In genomic region chr1:90240287-90240686, GRCm38 (mm10) we compare ENCODE assay signal across 20 mouse cellular contexts. TPM values are rescaled to one million over a fixed set of nuclear protein-coding genes. Genes with fewer than 3 reads are reported as not detected.
DNase-seq lines count a peak whose midpoint lies in the region; ATAC-seq and TF ChIP-seq lines count a peak whose summit lies in the region.
"Had no signal": no experiment of that assay in that cellular context is flagged by ENCODE, and none has a peak within 500 bp of the region (broad histone marks: within the 10 kb centered on the region; RNA-seq: fewer than 3 reads in every experiment).

No protein-coding gene starts in this region.

- DNase-seq in hindbrain, embryonic 10.5 days (ENCODE audit: low spot score), result no peak
- DNase-seq in hindbrain, embryonic 14.5 days (ENCODE audit: low spot score), result no peak
- DNase-seq in liver, result peak; percentile 58
- DNase-seq in stomach, postnatal 0 days (ENCODE audit: low spot score), result no peak
- no peak for DNase-seq in lung, postnatal 25 days (ENCODE audit: low spot score)
- no peak for DNase-seq in layer of hippocampus, adult 9-10 months (ENCODE audit: low spot score)
- DNase-seq: adrenal gland, postnatal 25 days; cerebellum, postnatal 25 days; gastrocnemius, adult 2 months; heart, adult 11 months; layer of hippocampus, postnatal 36 days; left cerebral cortex, postnatal 4 days; lung, adult 2 months; thymus, postnatal 36 days had no signal

- no peak for TF ChIP-seq EP300 in stomach, postnatal 0 days (optimal IDR thresholded peaks at IDR 0.05)

- no peak for TF ChIP-seq CTCF in stomach, postnatal 0 days (IDR thresholded peaks at IDR 0.05; ENCODE audit: low read depth)

- no peak overlapping the region for H3K4me3 ChIP-seq in hindbrain, embryonic 10.5 days
- no peak overlapping the region for H3K4me3 ChIP-seq in hindbrain, embryonic 14.5 days (replicated peaks; ENCODE audit: low read length)
- no peak overlapping the region for H3K4me3 ChIP-seq in liver, embryonic 15.5 days (replicated peaks)
- H3K4me3 ChIP-seq in stomach, postnatal 0 days (ENCODE audit: low read depth, low read length), result no peak overlapping the region
- H3K4me3 ChIP-seq: embryonic facial prominence, embryonic 10.5 days; erythroblast, embryonic 14.5 days; gastrocnemius, adult 2 months; hindbrain, embryonic 12.5 days; midbrain, embryonic 15.5 days had no signal

- no peaks in the 10 kb centered on the region for H3K9me3 ChIP-seq in hindbrain, embryonic 10.5 days
- H3K9me3 ChIP-seq in hindbrain, embryonic 14.5 days (ENCODE audit: control insufficient read depth, low read length), result no peaks in the 10 kb centered on the region
- H3K9me3 ChIP-seq in liver, embryonic 15.5 days (replicated peaks), result no peaks in the 10 kb centered on the region
- no peaks in the 10 kb centered on the region for H3K9me3 ChIP-seq in stomach, postnatal 0 days (ENCODE audit: control insufficient read depth, low read length)
- H3K9me3 ChIP-seq: embryonic facial prominence, embryonic 10.5 days; midbrain, embryonic 15.5 days had no signal

- H3K4me1 ChIP-seq in hindbrain, embryonic 10.5 days (replicated peaks), result peaks cover 5% of the 10 kb centered on the region
- no peaks in the 10 kb centered on the region for H3K4me1 ChIP-seq in hindbrain, embryonic 14.5 days (replicated peaks; ENCODE audit: control insufficient read depth, insufficient read depth, low read length)
- H3K4me1 ChIP-seq in liver, embryonic 15.5 days (replicated peaks), result peaks cover 55% of the 10 kb centered on the region
- H3K4me1 ChIP-seq in stomach, postnatal 0 days (replicated peaks; ENCODE audit: control insufficient read depth, insufficient read depth), result no peaks in the 10 kb centered on the region
- H3K4me1 ChIP-seq: midbrain, embryonic 15.5 days had no signal

- no peaks in the 10 kb centered on the region for H3K36me3 ChIP-seq in hindbrain, embryonic 10.5 days
- H3K36me3 ChIP-seq in hindbrain, embryonic 14.5 days (replicated peaks; ENCODE audit: control insufficient read depth, insufficient read depth), result no peaks in the 10 kb centered on the region
- H3K36me3 ChIP-seq in liver, embryonic 15.5 days (replicated peaks), result no peaks in the 10 kb centered on the region
- no peaks in the 10 kb centered on the region for H3K36me3 ChIP-seq in stomach, postnatal 0 days (ENCODE audit: control insufficient read depth, insufficient read depth, low read length)
- H3K36me3 ChIP-seq: embryonic facial prominence, embryonic 10.5 days; hindbrain, embryonic 12.5 days; midbrain, embryonic 15.5 days had no signal

- no peak overlapping the region for H3K9ac ChIP-seq in hindbrain, embryonic 14.5 days
- no peak overlapping the region for H3K9ac ChIP-seq in liver, embryonic 15.5 days
- no peak overlapping the region for H3K9ac ChIP-seq in stomach, postnatal 0 days (ENCODE audit: low read length)
- H3K9ac ChIP-seq: hindbrain, embryonic 12.5 days; midbrain, embryonic 15.5 days had no signal

- 0 out of 2 replicates have a peak overlapping the region, but pooled peaks have one; percentile 29 for H3K27ac ChIP-seq in hindbrain, embryonic 10.5 days
- no peak overlapping the region for H3K27ac ChIP-seq in hindbrain, embryonic 14.5 days
- peak overlapping the region; percentile 66 for H3K27ac ChIP-seq in liver, embryonic 15.5 days (replicated peaks)
- no peak overlapping the region for H3K27ac ChIP-seq in stomach, postnatal 0 days (replicated peaks)
- H3K27ac ChIP-seq: embryonic facial prominence, embryonic 10.5 days; gastrocnemius, adult 2 months; hindbrain, embryonic 12.5 days; midbrain, embryonic 15.5 days had no signal

- 85% methylated on average over 4 of the region's 4 CpGs for WGBS in hindbrain, embryonic 10.5 days
- 93% methylated on average over 4 of the region's 4 CpGs for WGBS in hindbrain, embryonic 14.5 days
- WGBS in liver, embryonic 15.5 days (ENCODE audit: insufficient replicate concordance), result 14% methylated on average over 4 of the region's 4 CpGs
- WGBS in stomach, postnatal 0 days, result 63% methylated on average over 4 of the region's 4 CpGs

- no peak overlapping the region for H3K4me2 ChIP-seq in hindbrain, embryonic 14.5 days (replicated peaks)
- H3K4me2 ChIP-seq in liver, embryonic 15.5 days, result peak overlapping the region; percentile 20; the same call in 1 of the 2 replicates
- no peak overlapping the region for H3K4me2 ChIP-seq in stomach, postnatal 0 days (replicated peaks; ENCODE audit: low read depth)
- H3K4me2 ChIP-seq: hindbrain, embryonic 12.5 days; midbrain, embryonic 15.5 days had no signal

- H3K27me3 ChIP-seq in hindbrain, embryonic 10.5 days (ENCODE audit: insufficient read depth, poor library complexity, severe bottlenecking), result no peaks in the 10 kb centered on the region; the same call in 1 of the 2 replicates
- H3K27me3 ChIP-seq in hindbrain, embryonic 14.5 days (ENCODE audit: control insufficient read depth, insufficient read depth, low read length), result no peaks in the 10 kb centered on the region
- H3K27me3 ChIP-seq in liver, embryonic 15.5 days, result peaks cover 26% of the 10 kb centered on the region; the same call in 1 of the 2 replicates
- H3K27me3 ChIP-seq in stomach, postnatal 0 days (ENCODE audit: control insufficient read depth, insufficient read depth, low read length), result no peaks in the 10 kb centered on the region
- H3K27me3 ChIP-seq: hindbrain, embryonic 12.5 days; midbrain, embryonic 15.5 days had no signal

- no peak for ATAC-seq in hindbrain, embryonic 14.5 days (ENCODE audit: low FRiP score)
- ATAC-seq in liver, embryonic 15.5 days (ENCODE audit: insufficient read depth), result peak; percentile 86
- 0 out of 2 replicates have a peak, but pooled peaks have one; percentile 18 for ATAC-seq in stomach, postnatal 0 days (ENCODE audit: low FRiP score, low TSS enrichment)
- ATAC-seq: forebrain, embryonic 16.5 days; midbrain, embryonic 15.5 days had no signal

RNA-seq across cellular contexts. Expression of gene Ackr3, which starts 36.5 kb away (rescaled TPM):
- 19.2 and 22.3 TPM in 2 replicates for polyA plus RNA-seq in hindbrain, embryonic 10.5 days (2016; fragmentation: Nextera tagmentation; extraction: Ambion mirVana)
- 10.3 and 11.1 TPM in 2 replicates for polyA plus RNA-seq in hindbrain, embryonic 14.5 days (2014; fragmentation: Nextera tagmentation; extraction: Ambion mirVana)
- 1.5 and 1.7 TPM in 2 replicates for polyA plus RNA-seq in liver, embryonic 15.5 days (2015; fragmentation: Nextera tagmentation; extraction: Ambion mirVana)
- 14.6 and 15.6 TPM in 2 replicates for polyA plus RNA-seq in stomach, postnatal 0 days (2015; fragmentation: Nextera tagmentation; extraction: Ambion mirVana)
- polyA plus RNA-seq: erythroblast, embryonic 14.5 days had no signal

Comparison
In these comparisons a context has a peak if more than half of its experiments do, and no peak if none do; other contexts are left out.
1. H3K27ac ChIP-seq: peak in hindbrain, embryonic 10.5 days (single experiment) and liver, embryonic 15.5 days (single experiment); none in hindbrain, embryonic 14.5 days (single experiment) and stomach, postnatal 0 days (single experiment).